Mouse (Mus musculus) adrenal gland, postnatal 36 days (tissue): Measurements from ENCODE around the gene Rhbdl2. TPM values are rescaled to one million over a fixed set of nuclear protein-coding genes. Genes with fewer than 3 reads are reported as not detected.

Experiments used
- DNase-seq, 2 experiments: peaks; one replicate each; pipeline ENCODE4 v3.0.0; 2021; ENCODE audit warnings: mixed read lengths in 1 of 2
- long read RNA-seq, 2 experiments: library from polyadenylated mRNA; stranded (forward); transcript quantifications; one replicate each; pipeline ENCODE4 v2.0.0; 2021; ENCODE audit warnings: borderline sequencing depth in 2 of 2
- total RNA-seq, 2 experiments: library from RNA; stranded (reverse); gene quantifications; 2 replicates each; pipeline ENCODE4 v1.2.3; 2021

Rhbdl2 gene
- 1 to 10 TPM; 1.1 to 2.7 TPM for total RNA-seq
- long read RNA-seq, experiment 1: 0 reads
- long read RNA-seq, experiment 2: 0 reads

DNA sequence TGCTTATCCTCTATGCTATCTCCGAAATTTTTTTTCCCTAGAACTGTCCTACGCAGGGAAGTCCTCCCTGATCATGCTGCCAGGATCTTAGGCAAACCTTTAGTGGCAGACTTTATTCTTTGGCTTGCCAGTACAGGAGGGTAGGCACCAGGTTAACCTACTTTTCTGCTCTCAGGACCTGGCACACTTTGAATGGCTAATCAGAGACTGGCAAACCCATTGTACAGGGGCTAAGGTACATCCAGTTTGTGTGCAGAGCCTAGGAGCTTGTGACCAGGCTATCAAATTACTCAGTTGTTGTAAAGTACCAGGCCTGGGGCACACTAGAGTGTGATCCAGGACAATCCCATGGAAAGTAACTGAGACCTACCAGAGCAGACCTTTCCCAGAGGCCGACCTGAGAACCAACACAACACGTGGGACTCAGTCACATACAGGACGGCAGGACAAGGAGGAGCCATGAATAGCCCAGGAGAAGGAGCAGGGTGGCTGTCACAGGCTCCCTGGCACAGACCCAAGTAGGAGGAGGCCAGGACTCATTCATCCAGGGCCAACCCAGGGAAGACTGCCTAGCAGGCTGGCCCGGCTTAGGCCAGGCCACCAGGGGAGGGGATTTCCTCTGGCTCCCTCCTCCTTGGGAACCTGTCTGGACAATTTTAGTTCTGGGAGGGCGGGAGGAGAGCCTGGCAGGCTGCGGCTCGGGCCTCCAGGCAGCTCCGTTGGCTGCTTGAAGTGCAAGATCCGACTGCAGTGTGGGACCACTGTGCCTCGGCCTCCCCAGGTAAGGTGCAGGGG, at the start of gene Rhbdl2:
Gene Rhbdl2 (plus strand): TSS at position 684 of the 795 bp plus-strand sequence.
- DNase-seq: peak; percentile 85 to 88

DNA sequence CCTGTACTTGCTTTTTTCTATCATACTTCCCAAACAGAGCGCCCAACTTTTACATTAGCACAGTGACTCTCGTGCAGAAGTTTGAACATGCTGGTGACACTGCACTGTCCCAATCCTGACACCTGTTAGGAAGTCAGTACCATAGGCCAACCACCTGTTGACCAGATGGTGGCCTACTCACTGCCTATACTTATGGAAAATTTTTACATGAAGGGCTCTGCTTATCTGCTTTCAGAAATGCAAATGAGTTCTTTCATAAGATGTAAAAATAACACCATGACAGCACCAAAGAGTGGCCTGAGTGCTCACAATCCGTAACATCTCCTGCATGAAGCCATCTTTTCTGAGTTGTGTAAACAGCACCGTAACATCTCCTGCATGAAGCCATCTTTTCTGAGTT, 49.0 kb upstream of the Rhbdl2 start:
- DNase-seq: no peak

DNA sequence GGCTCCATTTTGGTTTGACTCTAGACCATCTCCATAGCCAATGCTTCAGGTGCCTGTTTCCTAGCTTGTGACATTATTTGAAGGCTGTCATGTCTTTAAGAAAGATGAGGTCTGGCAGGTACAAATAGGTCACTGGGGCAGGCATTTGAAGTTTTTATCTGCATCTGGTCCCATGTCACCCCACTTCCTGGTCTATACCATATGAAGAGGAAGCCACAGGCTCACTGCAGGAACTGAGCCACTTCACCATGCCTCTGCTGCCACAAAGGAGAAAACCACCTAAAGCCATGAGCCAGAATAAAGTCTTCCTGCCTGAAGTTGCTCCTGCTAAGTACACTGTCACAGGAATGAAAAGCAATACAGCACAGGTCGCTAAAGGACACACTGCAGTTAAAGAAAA, 44.8 kb upstream of the Rhbdl2 start:
- DNase-seq: no peak

DNA sequence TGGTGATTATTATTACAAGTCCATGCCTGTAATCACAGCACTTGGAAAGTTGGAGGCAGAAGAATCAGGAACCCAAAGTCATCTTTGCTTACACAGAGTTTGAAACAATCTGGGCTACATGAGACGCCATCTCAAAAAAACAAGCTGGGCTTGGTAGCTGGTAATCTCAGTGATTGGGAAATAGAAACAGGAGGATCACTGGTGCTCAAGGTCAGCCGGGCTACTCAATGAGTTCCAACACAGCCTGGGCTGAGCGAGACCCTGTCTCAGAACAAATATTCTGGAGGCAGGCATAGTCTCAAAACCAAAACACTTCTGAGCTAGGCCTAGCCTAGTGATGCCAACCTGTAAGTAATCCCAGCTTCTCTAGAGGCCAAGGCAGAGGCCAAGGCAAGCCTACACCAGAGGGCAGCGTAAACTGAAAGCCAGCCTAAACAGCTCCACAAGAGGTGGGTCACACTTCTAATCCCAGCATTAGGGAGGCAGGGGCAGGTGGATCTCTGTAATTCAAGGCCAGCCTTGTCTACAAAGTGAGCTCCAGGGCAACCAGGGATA, 42.4 kb upstream of the Rhbdl2 start:
- DNase-seq: peak; percentile 31 to 37

DNA sequence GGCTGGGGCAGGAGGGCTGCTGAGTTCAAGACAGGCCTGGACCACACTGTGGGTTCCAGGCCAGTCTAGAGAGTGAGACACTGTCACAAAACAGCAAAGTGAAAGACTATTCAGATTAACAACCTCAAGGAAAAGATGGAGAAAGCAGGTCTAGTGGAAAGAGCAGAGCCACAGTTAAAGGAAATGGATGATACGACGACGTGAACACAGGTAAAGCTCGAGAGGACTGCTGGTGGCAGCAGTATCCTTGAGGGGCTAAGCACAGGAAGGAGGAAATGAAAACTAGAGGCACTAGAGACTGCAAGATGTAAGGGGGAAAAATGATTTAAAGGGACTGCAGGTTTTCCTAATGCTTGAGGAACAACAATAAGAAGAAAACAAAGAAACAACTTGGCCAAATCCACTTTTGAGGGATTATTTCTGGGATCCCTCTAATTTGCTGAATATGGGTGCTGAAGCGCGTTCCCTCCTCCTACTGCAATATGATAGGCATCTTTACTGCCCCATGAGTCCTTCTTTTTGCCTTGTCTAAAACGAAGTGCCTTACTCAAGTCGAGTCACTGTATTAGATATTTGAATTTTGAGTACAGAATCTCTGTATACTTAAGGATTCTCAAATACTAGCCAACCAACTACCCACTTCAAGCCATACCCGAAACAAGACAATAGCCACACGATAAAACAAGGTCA, 38.8 kb upstream of the Rhbdl2 start:
- DNase-seq: no peak

DNA sequence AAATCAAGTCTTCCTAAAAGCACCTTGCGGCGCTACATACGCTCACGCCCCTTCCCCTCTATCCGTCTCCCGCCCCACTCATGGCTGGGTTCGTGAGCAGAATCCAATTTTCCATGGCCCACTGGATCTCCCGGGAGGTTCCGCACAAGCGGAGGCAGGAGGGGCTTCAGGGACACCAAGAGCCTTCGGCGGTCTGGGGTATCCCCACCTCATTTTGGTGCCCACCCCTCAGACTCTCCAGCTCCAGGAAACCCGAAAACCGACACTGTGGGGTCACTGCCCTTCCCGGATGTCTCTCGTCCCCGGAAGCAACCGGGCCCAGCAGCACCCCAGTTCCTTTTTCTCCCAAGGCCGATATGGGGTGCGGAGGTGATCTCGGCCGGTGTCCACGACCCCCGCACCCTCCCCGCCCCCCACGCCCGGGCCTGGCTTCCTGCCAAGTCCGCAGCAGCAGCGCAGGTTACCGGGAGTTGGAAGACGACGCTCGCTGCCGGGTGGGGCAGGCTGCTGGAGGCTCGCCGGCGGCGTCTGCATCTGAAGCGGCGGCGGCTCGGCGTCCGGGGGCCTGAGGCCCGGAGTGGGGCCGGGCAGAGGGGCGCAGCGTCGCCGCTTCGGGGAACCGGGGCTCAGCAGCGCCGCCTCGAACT, 38.1 kb upstream of the Rhbdl2 start:
- DNase-seq: peak in 1 of 2 experiments; percentile 57

DNA sequence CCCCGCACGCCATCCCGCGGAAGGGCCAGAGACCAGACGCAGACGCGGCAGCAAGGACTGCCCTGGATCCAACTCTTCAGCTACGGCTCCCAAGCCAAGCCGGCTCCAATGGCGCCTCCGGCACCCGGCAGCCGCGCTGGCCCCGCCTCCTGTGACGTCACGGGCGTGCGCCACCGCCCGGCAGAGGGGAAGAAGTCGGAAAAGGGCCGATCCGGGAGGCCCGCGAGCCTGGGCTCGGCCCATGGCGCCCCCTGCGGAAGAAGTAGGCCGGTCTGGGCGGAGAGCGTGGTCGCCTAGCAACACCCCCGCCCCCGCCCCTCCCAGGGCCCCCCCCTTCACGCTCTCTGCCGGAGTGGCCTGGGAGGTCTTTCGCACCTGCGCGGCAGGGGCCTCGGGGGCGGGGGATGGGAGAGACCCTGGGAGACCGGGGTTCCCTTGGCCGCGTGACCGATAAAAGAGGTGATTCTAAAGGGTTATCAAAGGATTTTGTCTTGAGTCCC, 37.5 kb upstream of the Rhbdl2 start, which contains the start of gene Akirin1:
Gene Akirin1 (minus strand): TSS at position 194 of the 500 bp plus-strand sequence.
- peak; percentile 99 to 100 for DNase-seq

DNA sequence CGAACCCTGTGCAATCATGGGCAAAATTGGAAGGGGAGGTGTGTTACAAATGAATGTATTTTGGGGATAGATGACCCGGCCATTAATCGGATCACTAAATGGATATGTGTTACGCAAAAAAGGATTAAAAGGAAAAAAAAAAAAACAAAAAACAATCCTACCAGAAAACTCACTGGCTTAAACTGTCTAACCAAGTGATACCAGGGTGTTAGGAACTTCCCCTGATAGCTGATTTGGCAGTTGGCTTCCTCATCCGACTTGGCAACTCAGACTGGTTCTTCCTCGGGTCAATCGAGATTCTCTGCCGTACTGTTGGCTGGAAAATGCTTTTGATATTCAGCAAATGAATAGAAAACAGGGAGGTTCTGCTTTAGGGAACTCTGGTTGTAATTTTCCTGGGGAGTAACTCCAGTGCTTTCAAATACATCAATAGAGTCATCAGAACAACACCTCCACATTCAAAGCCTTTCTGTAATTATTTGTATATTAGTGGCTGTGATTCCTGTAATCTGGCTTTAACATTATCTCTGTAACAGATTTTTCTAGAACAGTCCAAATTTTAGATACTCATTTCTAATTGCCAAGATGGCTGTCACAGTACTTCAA, 36.9 kb upstream of the Rhbdl2 start:
- DNase-seq: peak in 1 of 2 experiments; percentile 22

DNA sequence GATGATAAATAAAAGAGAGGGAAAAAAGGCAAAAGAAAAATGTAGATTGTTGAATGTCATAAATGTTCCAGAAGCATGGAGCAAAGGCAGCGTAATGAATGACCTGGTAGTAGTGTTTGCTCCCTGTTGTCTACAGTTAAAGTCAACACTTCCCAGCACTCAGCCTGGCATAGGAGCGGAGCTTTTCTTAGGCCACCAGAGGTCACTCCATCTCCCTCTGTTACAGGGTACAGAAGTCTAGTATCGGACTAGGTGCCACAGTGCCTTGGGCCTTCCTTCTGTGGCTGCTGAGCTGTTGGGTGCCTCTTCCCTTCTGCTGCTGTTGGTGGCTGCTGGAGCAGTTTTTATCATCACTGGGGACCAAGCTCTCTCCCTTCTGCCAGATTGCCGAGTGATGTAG, 29.4 kb upstream of the Rhbdl2 start:
- peak in 1 of 2 experiments; percentile 55 for DNase-seq

DNA sequence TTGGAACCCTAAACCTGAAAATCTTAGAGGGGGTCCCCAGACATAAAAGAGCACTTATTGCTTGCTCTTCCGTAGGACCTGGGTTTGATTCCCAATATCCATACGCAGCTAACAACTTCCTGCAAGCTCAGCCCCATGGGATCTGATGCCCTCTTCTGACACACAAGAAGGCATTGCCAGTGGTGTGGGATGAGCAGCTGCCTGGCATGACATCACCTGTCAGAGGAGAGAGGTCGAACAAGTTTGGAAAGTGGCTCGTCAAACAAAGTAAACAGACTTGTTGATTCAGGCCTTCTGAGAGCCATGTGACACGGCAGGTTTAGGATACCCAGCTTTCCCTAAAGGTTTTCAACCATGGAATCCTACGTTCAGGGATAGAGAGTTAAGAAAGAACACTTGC, 22.6 kb upstream of the Rhbdl2 start:
- DNase-seq: no peak

DNA sequence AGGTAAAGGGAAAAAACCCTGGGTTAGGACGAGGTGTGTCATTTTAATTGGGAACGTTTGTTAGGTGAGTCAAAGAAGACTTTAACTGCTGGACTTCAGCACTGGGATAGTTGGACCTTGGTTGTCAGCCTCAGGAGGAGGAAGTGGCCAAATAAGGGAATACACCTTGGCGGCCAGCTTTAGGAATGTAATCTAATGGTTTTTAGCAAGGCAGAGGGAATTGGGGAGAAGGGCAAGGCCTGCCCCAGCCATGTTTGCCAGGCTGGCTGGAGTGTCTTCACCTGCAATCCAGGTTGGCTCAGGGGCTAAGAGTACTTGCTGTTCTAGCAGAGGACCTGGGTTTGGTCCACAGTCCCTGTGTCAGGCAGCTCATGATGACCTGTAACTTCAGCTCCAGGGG, 19.9 kb upstream of the Rhbdl2 start:
- DNase-seq: no peak

DNA sequence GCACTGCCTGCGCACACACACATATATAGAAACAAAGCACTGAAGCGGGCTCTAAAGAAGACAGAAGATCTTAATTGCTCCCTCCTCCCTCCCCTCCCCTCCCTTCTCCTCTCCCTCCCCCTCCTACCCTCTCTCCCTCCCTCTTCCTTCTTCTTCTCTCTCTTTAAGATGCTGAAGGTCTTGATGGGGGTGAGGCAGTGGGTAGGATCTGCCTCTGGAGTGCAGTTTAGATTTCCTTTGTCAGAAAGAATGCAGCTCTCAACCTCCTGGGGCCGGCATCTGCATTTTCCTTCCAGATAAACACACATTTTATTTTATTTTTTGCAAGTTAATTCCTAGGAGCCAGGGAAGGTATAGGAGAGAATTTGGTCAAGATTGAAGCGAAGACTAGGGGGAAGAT, 19.4 kb upstream of the Rhbdl2 start:
- DNase-seq: no peak

DNA sequence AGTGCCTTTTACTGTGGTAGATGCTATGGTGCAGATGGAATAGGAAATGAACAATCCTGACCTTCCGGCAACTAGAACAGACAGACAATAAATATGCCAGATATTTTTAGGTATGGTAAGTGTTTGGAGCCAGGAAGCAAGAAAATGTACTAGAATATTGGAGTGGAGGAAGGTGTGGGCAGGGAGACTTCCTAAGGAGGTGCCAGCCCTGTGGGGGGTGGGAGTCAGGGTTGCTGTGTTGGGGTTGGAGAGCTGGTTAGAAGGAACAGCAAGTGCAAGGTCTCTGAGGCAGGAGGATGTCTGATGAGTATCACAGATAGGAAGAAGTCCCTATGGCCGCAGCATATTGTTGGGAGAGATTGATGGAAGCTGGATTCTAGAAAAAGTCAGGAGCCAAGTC, 5.0 kb downstream of the Rhbdl2 start:
- peak; percentile 10 to 28 for DNase-seq

DNA sequence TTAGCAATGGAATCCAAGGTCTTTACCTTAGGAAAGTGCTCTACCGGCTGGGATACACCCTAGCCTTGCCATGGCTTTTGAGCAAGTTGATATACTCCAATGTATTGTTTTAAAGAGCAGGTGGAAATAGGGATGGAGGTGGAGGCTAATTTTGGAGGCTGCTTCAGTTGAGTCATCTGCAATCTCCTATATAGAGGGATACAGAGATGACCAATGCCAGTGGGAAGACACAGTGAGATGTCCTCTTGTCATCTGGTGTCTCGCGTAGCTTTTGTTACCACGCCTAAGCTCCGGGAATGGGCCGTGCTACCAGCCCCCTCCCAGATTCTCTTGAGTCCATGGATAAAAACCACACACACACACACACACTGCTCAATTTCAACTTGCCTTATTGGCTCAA, 5.5 kb downstream of the Rhbdl2 start:
- no peak for DNase-seq

DNA sequence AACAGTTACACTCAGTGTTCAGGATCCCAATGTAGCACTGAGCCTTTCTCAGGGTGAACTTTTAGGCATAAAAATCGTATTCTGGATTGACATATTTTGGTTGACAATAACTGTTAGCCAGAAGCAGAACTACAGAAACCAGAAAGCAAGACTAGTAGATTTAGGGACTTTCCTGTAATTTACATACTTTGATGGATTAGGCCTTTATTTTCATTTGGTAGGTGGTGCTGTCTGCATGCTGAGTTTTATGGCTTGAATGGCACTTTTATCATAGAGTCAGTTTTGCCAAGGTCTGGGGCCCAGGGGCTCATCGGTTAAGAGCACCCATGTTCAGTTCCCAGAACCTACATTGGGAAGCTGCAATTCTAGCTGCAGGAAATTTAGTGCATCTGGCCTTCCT, 7.4 kb downstream of the Rhbdl2 start:
- no peak for DNase-seq

DNA sequence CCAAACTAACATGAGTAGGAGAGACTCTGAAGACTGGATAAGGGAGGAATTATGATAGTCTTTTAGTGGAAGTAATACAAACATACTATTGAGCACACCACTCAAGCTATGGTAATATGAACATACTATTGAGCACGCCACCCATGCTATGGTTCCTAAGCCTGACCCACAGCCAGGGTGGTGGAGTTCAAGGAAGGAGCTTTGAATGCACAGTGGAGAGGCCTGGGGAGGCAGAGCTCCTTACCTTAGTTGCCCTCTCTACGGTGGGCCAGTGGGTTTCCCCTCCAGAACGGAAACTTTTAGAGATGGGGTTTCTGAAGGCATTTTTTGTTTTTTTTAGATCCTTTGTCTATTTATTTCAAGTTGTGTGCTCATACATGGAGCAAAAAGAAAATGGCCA, 9.7 kb downstream of the Rhbdl2 start:
- no peak for DNase-seq

DNA sequence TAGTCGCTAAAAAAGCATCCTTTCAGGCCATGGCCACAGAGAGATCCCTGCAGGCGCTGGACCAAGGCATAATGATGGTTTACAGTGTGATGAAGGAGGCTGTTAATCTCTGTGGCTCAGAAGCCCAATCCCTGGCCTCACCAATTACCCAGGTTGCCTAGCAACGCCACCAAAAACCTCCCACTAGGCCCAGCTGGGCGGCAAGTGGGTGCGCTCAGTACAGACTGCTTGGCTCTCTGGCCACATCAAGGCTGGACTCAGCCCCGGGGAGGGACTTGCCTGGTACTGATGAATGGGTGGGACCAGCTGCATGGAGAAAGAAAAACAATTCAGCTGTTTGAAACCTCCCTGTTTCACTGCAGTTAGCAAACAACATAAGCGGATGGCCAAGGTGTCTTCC, 10.2 kb downstream of the Rhbdl2 start:
- no peak for DNase-seq

DNA sequence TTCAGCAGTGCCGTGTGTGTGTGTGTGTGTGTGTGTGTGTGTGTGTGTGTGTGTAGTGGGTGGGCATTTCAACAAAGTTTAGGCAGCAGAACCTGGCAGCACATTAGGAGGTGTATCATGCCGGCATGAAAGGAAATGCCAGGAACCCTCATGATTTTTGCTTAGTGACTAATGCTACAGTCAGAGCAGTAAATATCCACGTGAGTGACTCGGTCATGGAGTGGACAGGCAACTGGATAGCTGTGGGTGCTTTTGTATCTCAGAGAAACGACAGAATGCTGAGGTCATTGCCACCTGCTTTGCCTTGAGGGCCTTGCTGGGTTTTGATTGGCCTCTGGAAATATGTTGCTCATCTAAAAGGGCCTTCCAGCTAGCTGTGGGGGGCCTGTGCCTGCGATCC, 16.0 kb downstream of the Rhbdl2 start:
- peak; percentile 41 to 54 for DNase-seq

DNA sequence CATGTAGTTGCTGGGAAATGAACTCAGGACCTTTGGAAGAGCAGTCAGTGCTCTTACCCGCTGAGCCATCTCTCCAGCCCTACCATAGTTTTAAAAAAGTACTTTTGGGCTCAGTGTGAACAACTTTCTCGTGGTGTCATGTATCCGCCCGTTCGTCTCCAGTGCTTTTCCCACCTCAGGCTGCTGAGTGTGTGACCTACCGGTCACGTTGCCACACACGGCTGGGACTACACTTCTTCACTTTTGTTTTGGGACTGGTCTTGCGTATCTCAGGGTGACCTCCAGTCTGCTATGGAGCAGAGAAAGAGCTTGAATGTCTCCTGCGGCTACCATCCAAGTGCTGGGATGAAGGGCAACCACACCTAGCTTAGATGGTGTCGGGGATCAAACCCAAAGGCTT, 20.6 kb downstream of the Rhbdl2 start:
- DNase-seq: no peak

DNA sequence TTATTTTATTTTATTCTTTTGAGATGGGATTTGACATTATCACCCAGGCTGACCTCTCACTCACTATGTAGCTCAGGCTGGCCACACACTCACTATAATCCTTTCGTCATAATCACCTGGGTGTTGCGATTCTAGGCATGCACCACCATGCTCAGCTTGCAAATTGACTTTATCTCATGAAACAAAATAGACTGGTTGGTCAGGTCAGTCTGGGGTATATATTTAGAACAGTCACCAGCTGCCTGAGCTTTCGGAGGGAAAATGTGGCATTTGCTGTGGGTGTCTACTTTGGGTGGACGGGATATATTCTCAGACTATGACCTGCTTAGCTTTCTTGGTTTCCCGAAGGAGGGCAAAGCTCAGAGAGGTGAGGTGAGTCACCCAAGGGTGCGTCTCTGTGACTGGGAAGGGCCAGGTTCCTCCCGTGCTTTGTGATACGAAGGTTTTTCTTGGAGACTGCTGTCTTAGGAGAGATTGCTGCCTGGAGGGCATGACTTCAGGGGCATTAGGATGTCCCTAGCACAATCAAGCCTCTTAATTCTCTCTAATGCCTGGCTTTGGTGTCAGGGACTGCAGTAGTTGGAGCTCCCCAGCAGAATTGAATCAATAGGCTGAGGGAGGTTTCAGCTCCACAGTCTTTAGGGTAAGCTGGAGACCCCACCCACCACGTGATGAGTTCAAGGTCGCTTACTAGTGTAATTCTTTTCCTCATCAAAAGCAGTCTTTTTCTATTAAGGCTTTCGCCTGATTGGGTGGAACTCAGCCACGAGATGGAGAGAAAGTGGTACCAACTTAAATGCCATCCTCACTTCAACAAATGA, 23.0 kb downstream of the Rhbdl2 start:
- DNase-seq: no peak

DNA sequence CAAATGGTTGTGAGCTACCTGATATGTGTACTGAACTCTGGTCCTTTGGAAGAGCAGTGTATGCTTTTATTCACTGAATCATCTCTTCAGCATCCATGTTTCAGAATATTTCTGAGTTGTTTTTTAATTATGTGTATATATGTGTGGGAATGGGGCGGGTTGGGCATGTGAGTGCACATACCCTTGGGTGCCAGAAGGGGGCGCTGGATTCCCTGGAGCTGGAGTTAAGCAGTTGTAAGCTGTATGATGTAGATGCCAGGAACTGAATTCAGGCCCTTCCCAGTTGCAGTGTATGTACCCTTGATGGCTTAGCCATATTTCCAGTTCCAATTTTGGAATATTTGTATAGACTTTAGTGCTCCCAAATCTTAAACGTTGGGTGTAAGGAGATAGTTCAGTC, 24.9 kb downstream of the Rhbdl2 start:
- no peak for DNase-seq
